Mouse (Mus musculus) left cerebral cortex, postnatal 4 days (tissue): ENCODE measurements around the gene Tmem186. TPM values are rescaled to one million over a fixed set of nuclear protein-coding genes. Genes with fewer than 3 reads are reported as not detected.

ENCODE experiments used
- DNase-seq: peaks from one replicate; pipeline ENCODE4 v3.0.0-alpha.2; 2022
- intact Hi-C: fragments of 180-260 bp; cut with DNase I; formaldehyde crosslinking; loops from one replicate; pipeline ENCODE4 v1.15.1; 2025
- microRNA-seq: library from miRNA; unstranded; fragments of <30 nt; microRNA quantifications from one replicate; pipeline ENCODE4 v1.2.0, GENCODE M21; 2022
- total RNA-seq, 2 experiments: library from RNA; stranded (reverse); gene quantifications; 2 replicates each; pipeline ENCODE4 v1.2.3; 2021

Tmem186 gene
- total RNA-seq, 2 experiments from 2014 or later: 14.3 TPM

GRCm38 (mm10) chr16:8619659-8620314, 17.7 kb downstream of the Tmem186 start:
- intact Hi-C loops: no loop called here
- DNase-seq: no peak

GRCm38 (mm10) chr16:8613447-8613846, 24.1 kb downstream of the Tmem186 start:
- no peak for DNase-seq
- intact Hi-C loops: no loop called here

GRCm38 (mm10) chr16:8613039-8613438, 24.5 kb downstream of the Tmem186 start:
- DNase-seq: peak; percentile 6
- intact Hi-C loops: no loop called here

GRCm38 (mm10) chr16:8612214-8613005, 25.1 kb downstream of the Tmem186 start:
- DNase-seq: no peak
- intact Hi-C loops: no loop called here

- no peak for DNase-seq
- intact Hi-C loops: no loop called here
Observed at GRCm38 (mm10) chr16:8610397-8610796, 27.1 kb downstream of the Tmem186 start.

GRCm38 (mm10) chr16:8603789-8604188, 33.7 kb downstream of the Tmem186 start:
- intact Hi-C loops: no loop called here
- DNase-seq: no peak

GRCm38 (mm10) chr16:8597516-8597915, 40.0 kb downstream of the Tmem186 start:
- no peak for DNase-seq
- intact Hi-C loops: no loop called here

GRCm38 (mm10) chr16:8596336-8596735, 41.2 kb downstream of the Tmem186 start:
- no peak for DNase-seq
- intact Hi-C loops: no loop called here

GRCm38 (mm10) chr16:8595411-8595810, 42.1 kb downstream of the Tmem186 start:
- intact Hi-C loops: no loop called here
- no peak for DNase-seq

- intact Hi-C loops: no loop called here
- no peak for DNase-seq
Observed at GRCm38 (mm10) chr16:8585056-8585455, 52.5 kb downstream of the Tmem186 start.

GRCm38 (mm10) chr16:8584248-8584647, 53.3 kb downstream of the Tmem186 start:
- DNase-seq: no peak
- intact Hi-C loops: no loop called here

Small RNAs within 50 kb of the gene (microRNA-seq; reads per million reads assigned to microRNA genes)
- not detected for gene Gm22137

Other genes with a start within 250 kb of the Tmem186 start
- under 1 TPM; 0.36 to 0.50 TPM for gene Tmem114, start 212.6 kb downstream of the Tmem186 start, total RNA-seq
- 10 to 100 TPM; 46.7 to 50.9 TPM for gene Mettl22, start 166.9 kb downstream of the Tmem186 start, total RNA-seq
- 10 to 100 TPM; 53.4 to 67.4 TPM for gene Abat, start 124.3 kb downstream of the Tmem186 start, total RNA-seq
- 10 to 100 TPM; 41.4 to 42.9 TPM for gene Pmm2, start within 50 bp of the Tmem186 start, total RNA-seq
- 10 to 100 TPM; 54.3 to 60.3 TPM for gene Carhsp1, start 34.4 kb upstream of the Tmem186 start, total RNA-seq
- not detected for gene Gm5767, start 43.1 kb upstream of the Tmem186 start, total RNA-seq
- 100 to 1,000 TPM; 184 to 190 TPM for gene Usp7, start 154.6 kb upstream of the Tmem186 start, total RNA-seq
- gene 1810013L24Rik, start 192.4 kb upstream of the Tmem186 start, total RNA-seq: 100 to 1,000 TPM; 127 TPM